Mouse (Mus musculus) frontal cortex, adult (tissue): Measurements from ENCODE around the gene Rab2b.

ENCODE experiments used
- ATAC-seq: cut with Nextera tagmentation; 2 replicates; pipeline ENCODE4 v1.9.2; 2017; ENCODE audit warnings: mild to moderate bottlenecking, moderate library complexity, mixed read lengths; ENCODE audit not compliant: low TSS enrichment

Rab2b gene

GRCm38 (mm10) chr14:52277210-52277609 lies 2.1 kb downstream of the Rab2b start:
- ATAC-seq: no peak

GRCm38 (mm10) chr14:52272781-52273180 lies 6.6 kb downstream of the Rab2b start:
- ATAC-seq: no peak

GRCm38 (mm10) chr14:52257484-52258213 lies 21.7 kb downstream of the Rab2b start, which contains the start of gene Chd8:
Chd8 (minus strand) TSS chr14:52257780.
- ATAC-seq: peak; percentile 98

GRCm38 (mm10) chr14:52256311-52257175 lies 22.8 kb downstream of the Rab2b start:
- no peak for ATAC-seq

DNA sequence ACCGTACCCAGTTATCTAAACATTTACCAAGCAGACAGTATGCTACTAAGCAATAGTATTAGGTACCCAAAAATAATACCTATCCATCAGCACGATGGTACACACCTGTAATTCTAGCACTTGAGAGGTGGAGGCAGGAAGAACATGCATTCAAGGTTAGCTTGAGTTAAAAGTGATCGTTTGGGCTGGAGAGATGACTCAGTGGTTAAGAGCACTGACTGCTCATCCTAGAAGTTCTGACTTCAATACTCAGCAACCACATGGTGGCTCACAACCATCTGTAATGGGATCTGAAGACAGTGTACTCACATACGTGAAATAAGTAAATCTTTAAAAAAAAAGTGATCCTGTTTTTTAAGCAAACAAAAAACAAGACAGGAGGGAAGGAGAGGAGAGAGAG lies 33.2 kb downstream of the Rab2b start:
- no peak for ATAC-seq

DNA sequence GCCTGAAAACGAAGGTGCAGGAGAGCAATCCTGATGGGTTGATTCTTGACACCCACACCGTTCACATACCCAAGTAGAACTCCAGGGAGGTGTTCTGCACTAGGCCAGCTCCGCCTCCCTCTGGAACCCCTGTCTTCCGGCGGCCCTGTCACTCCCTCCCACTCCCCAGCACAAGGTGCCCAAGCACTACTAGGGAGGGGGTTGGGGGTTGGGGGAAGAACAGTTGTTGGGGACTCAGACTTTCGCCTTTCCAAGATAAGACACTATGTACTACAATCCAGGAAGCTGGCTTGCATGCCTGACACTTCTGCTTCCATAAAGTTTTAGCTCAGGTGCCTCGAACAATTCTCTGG lies 34.7 kb downstream of the Rab2b start:
- peak; percentile 87 for ATAC-seq

DNA sequence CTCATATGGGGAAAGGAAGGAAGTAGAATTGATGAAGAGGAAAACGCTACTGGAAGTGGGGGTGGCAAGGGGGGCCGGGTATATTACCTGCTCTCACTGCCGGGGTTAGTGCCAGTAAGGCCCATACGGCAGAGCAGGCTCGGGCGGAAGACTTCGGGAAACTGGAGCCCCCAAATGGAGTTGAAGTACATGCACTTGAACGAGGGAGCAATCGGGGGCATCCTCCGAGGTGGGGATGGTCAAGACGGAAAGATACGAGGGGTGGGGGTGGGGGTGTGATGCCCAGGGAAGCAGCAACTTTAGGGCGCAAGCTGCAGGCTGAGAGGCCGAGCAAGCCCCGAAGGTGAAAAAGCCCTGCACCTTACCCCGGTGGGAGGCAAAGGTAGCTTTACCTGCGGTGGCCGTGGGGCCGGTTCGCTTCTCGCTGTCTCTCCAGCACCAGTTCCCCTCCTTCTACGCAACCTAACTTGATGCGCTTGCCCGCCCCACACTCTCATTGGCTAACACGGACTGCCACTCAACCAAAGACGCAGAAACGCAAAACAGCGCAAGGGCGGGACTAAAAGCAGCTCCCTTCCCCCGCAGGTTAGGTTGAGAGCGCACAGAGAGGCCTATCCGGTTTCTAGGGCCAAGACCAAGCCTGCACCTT lies 35.2 kb downstream of the Rab2b start:
- ATAC-seq: peak; percentile 99

GRCm38 (mm10) chr14:52236216-52236615 lies 43.1 kb downstream of the Rab2b start:
- no peak for ATAC-seq

DNA sequence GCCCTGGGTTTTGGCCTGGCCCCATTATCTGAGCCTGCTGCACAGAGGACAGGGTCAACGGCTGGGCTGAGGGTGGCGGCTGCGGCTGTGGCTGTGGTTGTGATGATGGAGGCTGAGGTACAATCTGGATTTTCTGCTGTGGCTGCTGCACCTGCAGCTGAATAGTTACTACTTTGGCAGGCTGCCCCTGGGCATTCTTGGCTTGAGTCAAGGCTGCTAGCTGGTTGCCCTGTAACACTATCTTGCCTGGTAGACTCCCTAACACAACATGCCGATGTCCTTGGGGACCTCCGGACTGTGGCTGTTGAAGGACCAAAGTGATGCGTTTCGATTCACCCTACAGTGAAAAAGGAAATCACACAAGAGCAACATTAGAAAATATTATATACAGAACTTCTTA lies 44.2 kb downstream of the Rab2b start:
- no peak for ATAC-seq

GRCm38 (mm10) chr14:52232249-52232648 lies 47.1 kb downstream of the Rab2b start:
- no peak for ATAC-seq

- no peak for ATAC-seq
Measured at GRCm38 (mm10) chr14:52225972-52226371, 53.4 kb downstream of the Rab2b start.

DNA sequence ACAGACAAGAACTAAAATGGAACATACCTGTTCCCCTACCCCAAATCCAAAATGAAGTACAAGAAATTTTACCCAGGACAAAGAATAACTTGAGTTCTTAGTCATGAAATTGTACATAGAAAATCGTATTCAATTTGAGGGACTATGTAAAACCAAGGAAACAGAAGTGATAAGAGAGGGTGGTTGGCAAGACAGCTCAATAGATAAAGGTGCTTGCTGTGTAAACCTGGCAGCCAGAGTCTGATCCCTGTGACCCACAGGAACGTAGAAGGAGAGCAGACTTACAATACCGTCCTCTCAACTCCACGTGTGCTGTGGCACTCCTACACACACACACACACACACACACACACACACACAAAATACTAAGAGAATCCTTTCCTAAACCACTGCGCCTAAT lies 62.1 kb downstream of the Rab2b start:
- ATAC-seq: no peak
